Mouse (Mus musculus) kidney, postnatal 0 days (tissue): ENCODE results near the gene Pla2g2f. TPM values are rescaled to one million over a fixed set of nuclear protein-coding genes. Genes with fewer than 3 reads are reported as not detected.

ENCODE experiments used
- ATAC-seq: fragments of 200-750 bp; cut with Nextera tagmentation; replicated peaks from 2 replicates; pipeline ENCODE4 v1.8.0; 2017; ENCODE audit warnings: low read depth, moderate number of reproducible peaks, moderate TSS enrichment, moderate library complexity; ENCODE audit not compliant: low FRiP score
- DNase-seq: peaks from one replicate; pipeline ENCODE4 v3.0.0-alpha.2; 2016; ENCODE audit warnings: low spot score
- H3K27ac ChIP-seq: fragments of 300-500 bp; sonication (generic); 2 replicates; pipeline ENCODE4 v1.5.1; 2014; ENCODE audit warnings: mild to moderate bottlenecking
- H3K27me3 ChIP-seq: fragments of 300-500 bp; sonication (generic); 2 replicates; pipeline ENCODE4 v1.6.1; 2014; ENCODE audit warnings: low read length, mixed read lengths; ENCODE audit not compliant: insufficient read depth
- H3K36me3 ChIP-seq: fragments of 300-500 bp; sonication (generic); 2 replicates; pipeline ENCODE4 v1.6.1; 2014; ENCODE audit warnings: low read length, mixed read lengths; ENCODE audit not compliant: insufficient read depth
- H3K4me1 ChIP-seq: fragments of 300-500 bp; sonication (generic); replicated peaks from 2 replicates; pipeline ENCODE4 v1.6.1; 2014; ENCODE audit warnings: antibody characterized with exemption, low read length, mixed read lengths; ENCODE audit not compliant: insufficient read depth
- H3K4me2 ChIP-seq: fragments of 300-500 bp; sonication (generic); 2 replicates; pipeline ENCODE4 v1.6.1; 2014; ENCODE audit warnings: mild to moderate bottlenecking, low read length, moderate library complexity, mixed read lengths
- H3K4me3 ChIP-seq: fragments of 300-500 bp; sonication (generic); replicated peaks from 2 replicates; pipeline ENCODE4 v1.5.1; 2014; ENCODE audit warnings: low read depth, low read length
- H3K9ac ChIP-seq: fragments of 300-500 bp; sonication (generic); 2 replicates; pipeline ENCODE4 v1.6.1; 2014; ENCODE audit warnings: low read depth, low read length
- H3K9me3 ChIP-seq: fragments of 300-500 bp; sonication (generic); replicated peaks from 2 replicates; pipeline ENCODE4 v1.6.1; 2016; ENCODE audit warnings: low read length, inconsistent platforms, mixed read lengths
- CTCF ChIP-seq: IDR thresholded peaks from 2 replicates; pipeline ENCODE4 v1.5.1; 2016; ENCODE audit warnings: antibody characterized with exemption, low read depth, mild to moderate bottlenecking, moderate library complexity
- WGBS: fragments of 180-500 bp; shearing (Covaris S2); extraction: QIAGEN DNeasy Blood & Tissue Kit; methylation state at CpG from one replicate; pipeline ENCODE4 v1.1.7; 2014; 5-methylcytosine and 5-hydroxymethylcytosine counted together
- polyA plus RNA-seq: library from polyadenylated mRNA; unstranded; fragments of >200 nt; fragmentation: Nextera tagmentation; extraction: Ambion mirVana; gene quantifications from 2 replicates; pipeline ENCODE4 v1.2.1, GENCODE M21; 2015

Pla2g2f gene
- polyA plus RNA-seq: not detected in 2 replicates

DNA sequence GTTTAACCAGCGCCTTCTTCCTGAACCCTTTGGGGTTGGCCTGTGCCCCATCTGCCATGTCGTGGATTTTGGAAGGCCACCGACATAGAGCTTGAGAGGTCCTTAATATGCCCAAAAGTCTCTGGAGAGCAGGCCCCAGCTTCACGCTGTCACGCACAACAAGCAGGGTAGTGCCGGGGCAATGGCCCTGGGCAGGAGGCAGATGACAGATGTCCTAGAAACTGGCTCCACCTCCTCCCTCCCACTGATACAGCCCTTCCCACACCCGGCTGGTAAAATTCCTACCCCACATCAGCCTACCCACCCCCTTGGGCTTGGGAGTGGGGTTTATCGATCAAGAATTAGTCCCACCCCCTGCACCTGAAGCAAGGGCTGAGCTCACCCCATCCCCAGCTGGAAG is at the start of gene Pla2g2f:
Gene Pla2g2f, minus strand, starts transcription at position 211 of the 400 bp plus-strand sequence.
- ATAC-seq (no peak), DNase-seq (no peak)
- TF ChIP-seq CTCF: no peak
- Histone ChIP-seq H3K4me2 (no peak within 1 kb of the TSS), H3K4me1 (no peaks in the 10 kb centered on the region), H3K36me3 (no peaks in the 10 kb centered on the region), H3K9ac (no peak within 1 kb of the TSS), H3K27ac (no peak within 1 kb of the TSS), H3K4me3 (no peak within 1 kb of the TSS), H3K9me3 (no peaks in the 10 kb centered on the region), H3K27me3 (no peaks in the 10 kb centered on the region)
- 59% methylated on average over 8 of the region's 8 CpGs for WGBS

DNA sequence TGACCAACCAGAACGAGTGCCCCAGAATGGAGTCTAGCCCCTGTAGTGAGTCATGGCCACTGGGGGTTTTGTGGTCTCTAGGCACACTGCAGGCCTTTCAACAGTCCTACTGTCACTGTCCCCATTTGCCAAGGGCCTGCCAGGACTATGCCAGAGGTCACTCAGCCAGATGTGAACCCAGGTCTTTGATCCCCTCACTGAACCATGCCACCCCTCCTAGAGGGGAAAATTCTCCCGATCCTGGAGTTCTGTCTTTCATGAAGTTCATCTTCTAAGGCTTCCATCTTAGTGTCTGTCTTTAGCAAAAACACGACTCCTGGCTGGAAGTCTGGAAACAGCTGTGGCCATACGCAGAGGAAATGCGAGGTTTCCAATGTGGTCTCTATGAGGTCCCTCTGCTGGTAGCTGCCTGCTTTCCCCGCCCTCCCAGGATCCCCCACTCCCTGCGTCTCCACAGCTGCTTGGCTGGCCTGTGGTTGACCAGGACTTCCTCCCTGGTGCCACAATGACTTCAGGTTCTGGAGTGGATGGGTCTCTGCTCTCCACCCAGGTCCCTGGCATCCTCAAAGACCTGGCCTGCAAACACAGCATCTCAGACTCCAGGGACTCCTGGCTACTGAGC is 49.6 kb upstream of the Pla2g2f start:
- DNase-seq (peak; percentile 61), ATAC-seq (no peak)
- peak; percentile 39; the same call in 1 of the 2 replicates for TF ChIP-seq CTCF
- H3K9ac ChIP-seq: no peak overlapping the region
- WGBS: 49% methylated on average over 7 of the region's 7 CpGs
- no peak overlapping the region for H3K4me2 ChIP-seq
- no peaks in the 10 kb centered on the region for H3K4me1 ChIP-seq
- H3K36me3 ChIP-seq: no peaks in the 10 kb centered on the region
- no peak overlapping the region for H3K27ac ChIP-seq
- no peak overlapping the region for H3K4me3 ChIP-seq
- H3K27me3 ChIP-seq: no peaks in the 10 kb centered on the region
- H3K9me3 ChIP-seq: no peaks in the 10 kb centered on the region

DNA sequence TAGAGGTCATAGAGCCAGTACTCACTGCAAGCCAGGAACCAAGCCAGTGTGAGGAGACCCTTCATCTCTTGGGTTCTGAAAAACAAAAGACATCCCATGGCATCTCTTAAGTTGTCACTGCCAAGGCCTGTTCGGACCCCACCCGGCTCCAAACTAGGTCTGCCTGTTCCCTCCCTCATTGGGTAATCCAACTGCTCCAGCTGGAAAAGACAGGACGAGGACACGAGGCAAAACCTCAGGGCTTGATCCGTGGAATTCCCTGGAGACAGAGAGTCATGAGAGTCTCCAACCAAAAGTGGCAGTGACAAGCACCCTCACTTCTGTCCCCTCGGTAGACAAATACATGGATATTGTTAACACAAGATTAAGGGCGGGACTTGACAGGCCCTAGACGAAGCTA is 48.7 kb upstream of the Pla2g2f start:
- Histone ChIP-seq H3K4me1 (no peaks in the 10 kb centered on the region), H3K9me3 (no peaks in the 10 kb centered on the region), H3K4me2 (no peak overlapping the region), H3K9ac (no peak overlapping the region), H3K27ac (no peak overlapping the region), H3K36me3 (no peaks in the 10 kb centered on the region), H3K27me3 (no peaks in the 10 kb centered on the region), H3K4me3 (no peak overlapping the region)
- WGBS: 89% methylated on average over 8 of the region's 8 CpGs
- DNase-seq (no peak), ATAC-seq (no peak)
- TF ChIP-seq CTCF: no peak

- no peak for TF ChIP-seq CTCF
- H3K4me2 ChIP-seq: no peak overlapping the region
- no peaks in the 10 kb centered on the region; the same call in 1 of the 2 replicates for H3K4me1 ChIP-seq
- no peak for ATAC-seq
- H3K9ac ChIP-seq: no peak overlapping the region
- DNase-seq: no peak
- no peaks in the 10 kb centered on the region for H3K27me3 ChIP-seq
- no peak overlapping the region for H3K27ac ChIP-seq
- H3K9me3 ChIP-seq: no peaks in the 10 kb centered on the region
- WGBS: 30% methylated on average over 8 of the region's 8 CpGs
- no peaks in the 10 kb centered on the region for H3K36me3 ChIP-seq
- no peak overlapping the region for H3K4me3 ChIP-seq
Observed at GRCm38 (mm10) chr4:138805248-138805647, 47.8 kb upstream of the Pla2g2f start.

- TF ChIP-seq CTCF: no peak
- Histone ChIP-seq H3K9me3 (no peaks in the 10 kb centered on the region), H3K4me3 (no peak overlapping the region), H3K36me3 (no peaks in the 10 kb centered on the region), H3K9ac (no peak overlapping the region), H3K27ac (no peak overlapping the region), H3K27me3 (no peaks in the 10 kb centered on the region), H3K4me2 (no peak overlapping the region), H3K4me1 (peaks cover 7% of the 10 kb centered on the region; the same call in 1 of the 2 replicates)
- DNase-seq (no peak), ATAC-seq (no peak)
- whole genome bisulfite sequencing: 65% methylated on average over 11 of the region's 11 CpGs
Observed at GRCm38 (mm10) chr4:138802917-138803316, 45.5 kb upstream of the Pla2g2f start.

- H3K4me1 ChIP-seq: peaks cover 7% of the 10 kb centered on the region; the same call in 1 of the 2 replicates
- H3K4me3 ChIP-seq: no peak overlapping the region
- no peaks in the 10 kb centered on the region for H3K36me3 ChIP-seq
- no peak overlapping the region for H3K4me2 ChIP-seq
- TF ChIP-seq CTCF: no peak
- H3K27ac ChIP-seq: no peak overlapping the region
- no peak for ATAC-seq
- no peaks in the 10 kb centered on the region; the same call in 1 of the 2 replicates for H3K27me3 ChIP-seq
- 80% methylated on average over 4 of the region's 4 CpGs for WGBS
- H3K9me3 ChIP-seq: no peaks in the 10 kb centered on the region
- no peak overlapping the region for H3K9ac ChIP-seq
- DNase-seq: no peak
Observed at GRCm38 (mm10) chr4:138801631-138802030, 44.2 kb upstream of the Pla2g2f start.
